Mouse (Mus musculus): Measurements from ENCODE around the gene Csad. TPM values are rescaled to one million over a fixed set of nuclear protein-coding genes. Genes with fewer than 3 reads are reported as not detected.
A peak's percentile ranks its signal among the peaks of the same experiment; 100 is the strongest.
"Not testable (repeated sequence)": the region's sequence is repeated elsewhere in the genome, so short reads cannot be mapped to it uniquely, and the experiment has no call there.

The Csad gene
- polyA plus RNA-seq, 1 experiment from 2014 or later, result 68.1 TPM

GRCm38 (mm10) chr15:102167620-102168021 lies 36.9 kb downstream of the Csad start:
- Histone ChIP-seq H3K4me1 (ENCODE audit: insufficient read depth) (peaks cover 4% of the 10 kb centered on the region; the same call in 1 of the 2 replicates), H3K9me3 (ENCODE audit: low read depth, low read length) (no peaks in the 10 kb centered on the region), H3K27me3 (ENCODE audit: insufficient read depth, low read length) (no peaks in the 10 kb centered on the region), H3K36me3 (ENCODE audit: insufficient read depth) (no peaks in the 10 kb centered on the region), H3K4me3 (ENCODE audit: low read depth, low read length) (no peak overlapping the region), H3K4me2 (no peak overlapping the region), H3K27ac (ENCODE audit: low read depth) (peak overlapping the region; percentile 19; the same call in 1 of the 2 replicates), H3K9ac (no peak overlapping the region)
- TF ChIP-seq CTCF (IDR thresholded peaks at IDR 0.05; ENCODE audit: low read depth), result no peak
- 18% methylated on average over 6 of the region's 6 CpGs for WGBS
- peak; percentile 65 for ATAC-seq (ENCODE audit: insufficient read depth)
- peak; percentile 82 for DNase-seq

GRCm38 (mm10) chr15:102165468-102166100 lies 38.9 kb downstream of the Csad start:
- ATAC-seq (ENCODE audit: insufficient read depth) (no peak), DNase-seq (no peak)
- Histone ChIP-seq H3K27me3 (ENCODE audit: insufficient read depth, low read length) (no peaks in the 10 kb centered on the region), H3K4me2 (no peak overlapping the region), H3K4me3 (ENCODE audit: low read depth, low read length) (no peak overlapping the region), H3K9me3 (ENCODE audit: low read depth, low read length) (no peaks in the 10 kb centered on the region), H3K36me3 (ENCODE audit: insufficient read depth) (no peaks in the 10 kb centered on the region), H3K9ac (no peak overlapping the region), H3K4me1 (ENCODE audit: insufficient read depth) (peaks cover 4% of the 10 kb centered on the region; the same call in 1 of the 2 replicates), H3K27ac (ENCODE audit: low read depth) (no peak overlapping the region)
- no peak for TF ChIP-seq CTCF (IDR thresholded peaks at IDR 0.05; ENCODE audit: low read depth)
- 28% methylated on average over 6 of the region's 6 CpGs for WGBS

- ATAC-seq (ENCODE audit: insufficient read depth), result no peak
- Histone ChIP-seq H3K27me3 (ENCODE audit: insufficient read depth, low read length) (no peaks in the 10 kb centered on the region), H3K9me3 (ENCODE audit: low read depth, low read length) (no peaks in the 10 kb centered on the region), H3K27ac (ENCODE audit: low read depth) (no peak overlapping the region), H3K4me3 (ENCODE audit: low read depth, low read length) (no peak overlapping the region), H3K4me2 (no peak overlapping the region), H3K9ac (no peak overlapping the region), H3K4me1 (ENCODE audit: insufficient read depth) (peaks cover 4% of the 10 kb centered on the region; the same call in 1 of the 2 replicates), H3K36me3 (ENCODE audit: insufficient read depth) (no peaks in the 10 kb centered on the region)
- DNase-seq, result no peak
- 54% methylated on average over 3 of the region's 3 CpGs for WGBS
- no peak for TF ChIP-seq CTCF (IDR thresholded peaks at IDR 0.05; ENCODE audit: low read depth)
Measured at GRCm38 (mm10) chr15:102163900-102164693, 40.4 kb downstream of the Csad start.

GRCm38 (mm10) chr15:102160415-102161060 lies 44.0 kb downstream of the Csad start:
- no peak for DNase-seq
- no peak for ATAC-seq (ENCODE audit: insufficient read depth)
- Histone ChIP-seq H3K4me3 (ENCODE audit: low read depth, low read length) (no peak overlapping the region), H3K27ac (ENCODE audit: low read depth) (no peak overlapping the region), H3K36me3 (ENCODE audit: insufficient read depth) (no peaks in the 10 kb centered on the region), H3K4me2 (no peak overlapping the region), H3K9ac (no peak overlapping the region), H3K9me3 (ENCODE audit: low read depth, low read length) (no peaks in the 10 kb centered on the region), H3K4me1 (ENCODE audit: insufficient read depth) (no peaks in the 10 kb centered on the region), H3K27me3 (ENCODE audit: insufficient read depth, low read length) (no peaks in the 10 kb centered on the region)
- WGBS, result 49% methylated on average over 27 of the region's 27 CpGs
- TF ChIP-seq CTCF (IDR thresholded peaks at IDR 0.05; ENCODE audit: low read depth), result no peak

- Histone ChIP-seq H3K9me3 (ENCODE audit: low read depth, low read length) (no peaks in the 10 kb centered on the region), H3K4me3 (ENCODE audit: low read depth, low read length) (no peak overlapping the region), H3K4me2 (no peak overlapping the region), H3K27me3 (ENCODE audit: insufficient read depth, low read length) (no peaks in the 10 kb centered on the region), H3K36me3 (ENCODE audit: insufficient read depth) (no peaks in the 10 kb centered on the region), H3K27ac (ENCODE audit: low read depth) (no peak overlapping the region), H3K4me1 (ENCODE audit: insufficient read depth) (no peaks in the 10 kb centered on the region), H3K9ac (no peak overlapping the region)
- ATAC-seq (ENCODE audit: insufficient read depth) (no peak), DNase-seq (no peak)
- WGBS, result 40% methylated on average over 20 of the region's 20 CpGs
- no peak for TF ChIP-seq CTCF (IDR thresholded peaks at IDR 0.05; ENCODE audit: low read depth)
Measured at GRCm38 (mm10) chr15:102156836-102157235, 47.7 kb downstream of the Csad start.

- not testable (repeated sequence) for H3K27ac ChIP-seq (ENCODE audit: low read depth); H3K27me3 ChIP-seq (ENCODE audit: insufficient read depth, low read length); H3K4me1 ChIP-seq (ENCODE audit: insufficient read depth); DNase-seq; ATAC-seq (ENCODE audit: insufficient read depth); H3K9me3 ChIP-seq (ENCODE audit: low read depth, low read length); H3K4me3 ChIP-seq (ENCODE audit: low read depth, low read length); H3K4me2 ChIP-seq; H3K36me3 ChIP-seq (ENCODE audit: insufficient read depth); H3K9ac ChIP-seq
- 94% methylated on average over 6 of the region's 6 CpGs for WGBS
- peak; percentile 12; the same call in 1 of the 2 replicates for TF ChIP-seq CTCF (IDR thresholded peaks at IDR 0.05; ENCODE audit: low read depth)
Measured at GRCm38 (mm10) chr15:102155006-102155405, 49.5 kb downstream of the Csad start.

GRCm38 (mm10) chr15:102152646-102153045 lies 51.9 kb downstream of the Csad start:
- no peak overlapping the region for H3K9ac ChIP-seq
- H3K36me3 ChIP-seq (ENCODE audit: insufficient read depth), result no peaks in the 10 kb centered on the region
- no peak for ATAC-seq (ENCODE audit: insufficient read depth)
- H3K27me3 ChIP-seq (ENCODE audit: insufficient read depth, low read length), result no peaks in the 10 kb centered on the region
- TF ChIP-seq CTCF (IDR thresholded peaks at IDR 0.05; ENCODE audit: low read depth), result no peak
- H3K4me3 ChIP-seq (ENCODE audit: low read depth, low read length), result no peak overlapping the region
- no peak overlapping the region for H3K4me2 ChIP-seq
- H3K4me1 ChIP-seq (ENCODE audit: insufficient read depth), result peaks cover 5% of the 10 kb centered on the region; the same call in 1 of the 2 replicates
- no peak overlapping the region for H3K27ac ChIP-seq (ENCODE audit: low read depth)
- H3K9me3 ChIP-seq (ENCODE audit: low read depth, low read length), result no peaks in the 10 kb centered on the region
- DNase-seq, result no peak
- 36% methylated on average over 4 of the region's 4 CpGs for WGBS
